Mouse (Mus musculus): ENCODE measurements around the gene Akt3. TPM values are rescaled to one million over a fixed set of nuclear protein-coding genes. Genes with fewer than 3 reads are reported as not detected.

Gene Akt3
- polyA plus RNA-seq, 1 experiment from 2014 or later, result 28.9 TPM

- ATAC-seq (ENCODE audit: low FRiP score) (no peak), DNase-seq (ENCODE audit: low spot score) (peak; percentile 64)
- peak overlapping the region; percentile 21; the same call in 1 of the 2 replicates for H3K9ac ChIP-seq (ENCODE audit: low read depth, low read length)
- H3K27ac ChIP-seq (ENCODE audit: low read depth, low read length), result peak overlapping the region; percentile 92
- H3K36me3 ChIP-seq (ENCODE audit: control insufficient read depth, insufficient read depth, low read length), result no peaks in the 10 kb centered on the region
- no peaks in the 10 kb centered on the region for H3K9me3 ChIP-seq (ENCODE audit: control insufficient read depth, low read length)
- peaks cover 38% of the 10 kb centered on the region for H3K4me1 ChIP-seq (replicated peaks; ENCODE audit: control insufficient read depth, insufficient read depth, low read length)
- no peak overlapping the region for H3K4me3 ChIP-seq (ENCODE audit: low read depth, low read length)
- 31% methylated on average over 16 of the region's 16 CpGs for WGBS
- H3K27me3 ChIP-seq (ENCODE audit: control insufficient read depth, insufficient read depth, low read length), result no peaks in the 10 kb centered on the region; the same call in 1 of the 2 replicates
- H3K4me2 ChIP-seq (replicated peaks; ENCODE audit: low read depth, low read length), result no peak overlapping the region
Observed at GRCm38 (mm10) chr1:176996630-176997201, 261.3 kb downstream of the Akt3 start.

GRCm38 (mm10) chr1:176996166-176996565, 261.8 kb downstream of the Akt3 start:
- DNase-seq (ENCODE audit: low spot score) (no peak), ATAC-seq (ENCODE audit: low FRiP score) (no peak)
- H3K27me3 ChIP-seq (ENCODE audit: control insufficient read depth, insufficient read depth, low read length), result no peaks in the 10 kb centered on the region; the same call in 1 of the 2 replicates
- H3K4me1 ChIP-seq (replicated peaks; ENCODE audit: control insufficient read depth, insufficient read depth, low read length), result peaks cover 38% of the 10 kb centered on the region
- H3K4me3 ChIP-seq (ENCODE audit: low read depth, low read length), result no peak overlapping the region
- no peaks in the 10 kb centered on the region for H3K9me3 ChIP-seq (ENCODE audit: control insufficient read depth, low read length)
- H3K27ac ChIP-seq (ENCODE audit: low read depth, low read length), result peak overlapping the region; percentile 92
- 76% methylated on average over 3 of the region's 3 CpGs for WGBS
- no peaks in the 10 kb centered on the region for H3K36me3 ChIP-seq (ENCODE audit: control insufficient read depth, insufficient read depth, low read length)
- no peak overlapping the region for H3K9ac ChIP-seq (ENCODE audit: low read depth, low read length)
- H3K4me2 ChIP-seq (replicated peaks; ENCODE audit: low read depth, low read length), result no peak overlapping the region

GRCm38 (mm10) chr1:176995419-176995775, 262.6 kb downstream of the Akt3 start:
- Histone ChIP-seq H3K27ac (ENCODE audit: low read depth, low read length) (peak overlapping the region; percentile 92), H3K27me3 (ENCODE audit: control insufficient read depth, insufficient read depth, low read length) (0 out of 2 replicates have a peak, but pooled peaks cover 2% of the 10 kb centered on the region), H3K4me2 (replicated peaks; ENCODE audit: low read depth, low read length) (no peak overlapping the region), H3K9ac (ENCODE audit: low read depth, low read length) (peak overlapping the region; percentile 12; the same call in 1 of the 2 replicates), H3K36me3 (ENCODE audit: control insufficient read depth, insufficient read depth, low read length) (no peaks in the 10 kb centered on the region), H3K9me3 (ENCODE audit: control insufficient read depth, low read length) (no peaks in the 10 kb centered on the region), H3K4me1 (replicated peaks; ENCODE audit: control insufficient read depth, insufficient read depth, low read length) (peaks cover 38% of the 10 kb centered on the region), H3K4me3 (ENCODE audit: low read depth, low read length) (no peak overlapping the region)
- 77% methylated on average over 4 of the region's 4 CpGs for WGBS
- ATAC-seq (ENCODE audit: low FRiP score) (no peak), DNase-seq (ENCODE audit: low spot score) (no peak)

- Histone ChIP-seq H3K4me1 (replicated peaks; ENCODE audit: control insufficient read depth, insufficient read depth, low read length) (peaks cover 38% of the 10 kb centered on the region), H3K36me3 (ENCODE audit: control insufficient read depth, insufficient read depth, low read length) (no peaks in the 10 kb centered on the region), H3K4me3 (ENCODE audit: low read depth, low read length) (no peak overlapping the region), H3K9ac (ENCODE audit: low read depth, low read length) (peak overlapping the region; percentile 12; the same call in 1 of the 2 replicates), H3K4me2 (replicated peaks; ENCODE audit: low read depth, low read length) (no peak overlapping the region), H3K27me3 (ENCODE audit: control insufficient read depth, insufficient read depth, low read length) (0 out of 2 replicates have a peak, but pooled peaks cover 2% of the 10 kb centered on the region), H3K27ac (ENCODE audit: low read depth, low read length) (peak overlapping the region; percentile 92), H3K9me3 (ENCODE audit: control insufficient read depth, low read length) (no peaks in the 10 kb centered on the region)
- 21% methylated on average over 11 of the region's 11 CpGs for WGBS
- ATAC-seq (ENCODE audit: low FRiP score), result peak; percentile 51; the same call in 1 of the 2 replicates
- peak; percentile 66 for DNase-seq (ENCODE audit: low spot score)
Observed at GRCm38 (mm10) chr1:176994707-176995418, 263.1 kb downstream of the Akt3 start.

- DNase-seq (ENCODE audit: low spot score) (peak; percentile 73), ATAC-seq (ENCODE audit: low FRiP score) (peak; percentile 81)
- H3K27ac ChIP-seq (ENCODE audit: low read depth, low read length), result peak overlapping the region; percentile 92
- no peaks in the 10 kb centered on the region for H3K9me3 ChIP-seq (ENCODE audit: control insufficient read depth, low read length)
- 16% methylated on average over 7 of the region's 7 CpGs for WGBS
- H3K36me3 ChIP-seq (ENCODE audit: control insufficient read depth, insufficient read depth, low read length), result no peaks in the 10 kb centered on the region
- H3K4me1 ChIP-seq (replicated peaks; ENCODE audit: control insufficient read depth, insufficient read depth, low read length), result peaks cover 37% of the 10 kb centered on the region
- no peak overlapping the region for H3K4me3 ChIP-seq (ENCODE audit: low read depth, low read length)
- H3K9ac ChIP-seq (ENCODE audit: low read depth, low read length), result no peak overlapping the region
- 0 out of 2 replicates have a peak, but pooled peaks cover 2% of the 10 kb centered on the region for H3K27me3 ChIP-seq (ENCODE audit: control insufficient read depth, insufficient read depth, low read length)
- H3K4me2 ChIP-seq (replicated peaks; ENCODE audit: low read depth, low read length), result no peak overlapping the region
Observed at GRCm38 (mm10) chr1:176994087-176994486, 263.9 kb downstream of the Akt3 start.

- no peaks in the 10 kb centered on the region for H3K9me3 ChIP-seq (ENCODE audit: control insufficient read depth, low read length)
- peaks cover 37% of the 10 kb centered on the region for H3K4me1 ChIP-seq (replicated peaks; ENCODE audit: control insufficient read depth, insufficient read depth, low read length)
- peak overlapping the region; percentile 92 for H3K27ac ChIP-seq (ENCODE audit: low read depth, low read length)
- H3K27me3 ChIP-seq (ENCODE audit: control insufficient read depth, insufficient read depth, low read length), result 0 out of 2 replicates have a peak, but pooled peaks cover 2% of the 10 kb centered on the region
- no peak overlapping the region for H3K9ac ChIP-seq (ENCODE audit: low read depth, low read length)
- DNase-seq (ENCODE audit: low spot score), result no peak
- no peak overlapping the region for H3K4me2 ChIP-seq (replicated peaks; ENCODE audit: low read depth, low read length)
- ATAC-seq (ENCODE audit: low FRiP score), result no peak
- H3K4me3 ChIP-seq (ENCODE audit: low read depth, low read length), result no peak overlapping the region
- no peaks in the 10 kb centered on the region for H3K36me3 ChIP-seq (ENCODE audit: control insufficient read depth, insufficient read depth, low read length)
- WGBS, result 84% methylated on average over 18 of the region's 18 CpGs
Observed at GRCm38 (mm10) chr1:176993141-176994010, 264.6 kb downstream of the Akt3 start.

GRCm38 (mm10) chr1:176992517-176992916, 265.5 kb downstream of the Akt3 start:
- peaks cover 29% of the 10 kb centered on the region for H3K4me1 ChIP-seq (replicated peaks; ENCODE audit: control insufficient read depth, insufficient read depth, low read length)
- 0 out of 2 replicates have a peak overlapping the region, but pooled peaks have one; percentile 17 for H3K27ac ChIP-seq (ENCODE audit: low read depth, low read length)
- H3K27me3 ChIP-seq (ENCODE audit: control insufficient read depth, insufficient read depth, low read length), result 0 out of 2 replicates have a peak, but pooled peaks cover 2% of the 10 kb centered on the region
- no peak for ATAC-seq (ENCODE audit: low FRiP score)
- H3K36me3 ChIP-seq (ENCODE audit: control insufficient read depth, insufficient read depth, low read length), result no peaks in the 10 kb centered on the region
- 42% methylated on average over 8 of the region's 8 CpGs for WGBS
- DNase-seq (ENCODE audit: low spot score), result no peak
- H3K9me3 ChIP-seq (ENCODE audit: control insufficient read depth, low read length), result no peaks in the 10 kb centered on the region
- no peak overlapping the region for H3K4me3 ChIP-seq (ENCODE audit: low read depth, low read length)
- H3K4me2 ChIP-seq (replicated peaks; ENCODE audit: low read depth, low read length), result no peak overlapping the region
- no peak overlapping the region for H3K9ac ChIP-seq (ENCODE audit: low read depth, low read length)

GRCm38 (mm10) chr1:176991473-176991872, 266.5 kb downstream of the Akt3 start:
- WGBS, result 96% methylated on average over 4 of the region's 4 CpGs
- no peak overlapping the region for H3K27ac ChIP-seq (ENCODE audit: low read depth, low read length)
- ATAC-seq (ENCODE audit: low FRiP score), result no peak
- H3K4me3 ChIP-seq (ENCODE audit: low read depth, low read length), result no peak overlapping the region
- no peaks in the 10 kb centered on the region for H3K36me3 ChIP-seq (ENCODE audit: control insufficient read depth, insufficient read depth, low read length)
- 0 out of 2 replicates have a peak, but pooled peaks cover 2% of the 10 kb centered on the region for H3K27me3 ChIP-seq (ENCODE audit: control insufficient read depth, insufficient read depth, low read length)
- no peak overlapping the region for H3K4me2 ChIP-seq (replicated peaks; ENCODE audit: low read depth, low read length)
- DNase-seq (ENCODE audit: low spot score), result no peak
- H3K9ac ChIP-seq (ENCODE audit: low read depth, low read length), result no peak overlapping the region
- peaks cover 29% of the 10 kb centered on the region for H3K4me1 ChIP-seq (replicated peaks; ENCODE audit: control insufficient read depth, insufficient read depth, low read length)
- no peaks in the 10 kb centered on the region for H3K9me3 ChIP-seq (ENCODE audit: control insufficient read depth, low read length)

Measured in hindbrain, embryonic 11.5 days (tissue).